Mouse (Mus musculus): ENCODE results near the gene Trank1. TPM values are rescaled to one million over a fixed set of nuclear protein-coding genes. Genes with fewer than 3 reads are reported as not detected.

Gene Trank1
- total RNA-seq, 1 experiment: 0.76 TPM

DNA sequence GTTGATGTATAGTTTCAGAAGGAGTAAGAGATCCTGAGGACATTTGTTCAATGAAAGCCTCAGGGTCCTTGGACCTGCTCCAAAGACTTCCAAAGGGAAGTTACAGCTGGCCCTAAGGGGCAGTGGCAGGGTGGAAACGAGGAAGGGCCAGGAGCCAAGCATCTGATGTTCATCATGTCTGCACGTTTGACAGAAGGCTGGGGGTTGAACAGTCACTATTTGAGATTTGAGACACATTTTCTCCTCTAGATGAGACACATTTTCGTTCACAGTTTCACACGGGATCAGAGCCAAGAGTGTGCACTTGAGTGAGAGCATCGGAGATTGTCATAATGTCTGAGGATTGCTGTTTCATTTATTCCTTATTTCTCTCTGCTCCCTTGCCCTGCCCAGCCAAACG, 96.5 kb downstream of the Trank1 start:
- TF ChIP-seq ZNF384 (IDR thresholded peaks at IDR 0.05; ENCODE audit: low read depth, low read length): no peak
- no peak for TF ChIP-seq CHD2 (IDR thresholded peaks at IDR 0.05; ENCODE audit: low read depth, low read length)
- no peak for TF ChIP-seq HCFC1 (IDR thresholded peaks at IDR 0.05; ENCODE audit: borderline replicate concordance, insufficient read depth, low read length)
- no peak for DNase-seq (ENCODE audit: low read depth, low spot score)
- H3K4me3 ChIP-seq (ENCODE audit: insufficient read depth in 1 of 2, low read depth in 1 of 2, low read length in 2 of 2, poor library complexity in 1 of 2, severe bottlenecking in 1 of 2): no peak overlapping the region
- in situ Hi-C loops (cut with MboI; ENCODE audit: low sequenced_read_pairs in 2 of 2, unreplicated experiment in 2 of 2): no loop called here
- H3K9me3 ChIP-seq (ENCODE audit: control insufficient read depth, insufficient read depth, low read depth, low read length): no peaks in the 10 kb centered on the region
- no peak overlapping the region for H3K9ac ChIP-seq (ENCODE audit: insufficient read depth, low read depth, low read length, poor library complexity, severe bottlenecking)
- no peak overlapping the region for H3K27ac ChIP-seq (ENCODE audit: insufficient read depth, low read depth, low read length, poor library complexity, severe bottlenecking)
- no peaks in the 10 kb centered on the region for H3K36me3 ChIP-seq (ENCODE audit: control insufficient read depth, insufficient read depth, low read length, poor library complexity, severe bottlenecking)
- H3K4me1 ChIP-seq (ENCODE audit: control insufficient read depth in 2 of 2, insufficient read depth in 2 of 2, low read length in 2 of 2, poor library complexity in 1 of 2): no peaks in the 10 kb centered on the region

DNA sequence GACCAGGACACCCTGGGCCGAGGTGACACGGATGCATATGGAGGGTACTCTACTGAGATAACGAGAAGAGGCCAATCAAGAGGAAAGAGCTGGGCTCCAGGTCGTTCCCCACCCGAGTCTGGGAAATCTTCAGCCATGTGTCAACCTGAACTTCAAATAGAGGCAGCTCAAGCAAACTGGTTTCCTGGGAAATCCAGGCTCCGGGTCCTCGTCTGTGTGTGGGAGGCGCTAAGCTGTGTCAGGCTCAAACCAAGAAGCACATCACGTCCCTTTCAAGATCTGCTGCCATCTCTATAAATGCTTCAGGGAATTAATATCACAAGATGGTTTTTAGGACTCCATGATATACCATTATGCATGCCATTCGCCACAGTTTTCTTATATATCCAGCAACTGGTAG, 96.9 kb downstream of the Trank1 start:
- Histone ChIP-seq H3K36me3 (ENCODE audit: control insufficient read depth, insufficient read depth, low read length, poor library complexity, severe bottlenecking) (no peaks in the 10 kb centered on the region), H3K4me3 (ENCODE audit: insufficient read depth in 1 of 2, low read depth in 1 of 2, low read length in 2 of 2, poor library complexity in 1 of 2, severe bottlenecking in 1 of 2) (no peak overlapping the region), H3K9ac (ENCODE audit: insufficient read depth, low read depth, low read length, poor library complexity, severe bottlenecking) (no peak overlapping the region), H3K9me3 (ENCODE audit: control insufficient read depth, insufficient read depth, low read depth, low read length) (no peaks in the 10 kb centered on the region), H3K4me1 (ENCODE audit: control insufficient read depth in 2 of 2, insufficient read depth in 2 of 2, low read length in 2 of 2, poor library complexity in 1 of 2) (no peaks in the 10 kb centered on the region), H3K27ac (ENCODE audit: insufficient read depth, low read depth, low read length, poor library complexity, severe bottlenecking) (no peak overlapping the region)
- in situ Hi-C loops (cut with MboI; ENCODE audit: low sequenced_read_pairs in 2 of 2, unreplicated experiment in 2 of 2): no loop called here
- DNase-seq (ENCODE audit: low read depth, low spot score): no peak
- TF ChIP-seq CHD2 (IDR thresholded peaks at IDR 0.05; ENCODE audit: low read depth, low read length) (no peak), MAFK (IDR thresholded peaks at IDR 0.05; ENCODE audit: insufficient read depth, low read depth, low read length) (no peak), ZC3H11A (IDR thresholded peaks at IDR 0.05; ENCODE audit: borderline replicate concordance, low read depth, low read length) (no peak), ZNF384 (IDR thresholded peaks at IDR 0.05; ENCODE audit: low read depth, low read length) (no peak), HCFC1 (IDR thresholded peaks at IDR 0.05; ENCODE audit: borderline replicate concordance, insufficient read depth, low read length) (no peak)

- H3K27ac ChIP-seq (ENCODE audit: insufficient read depth, low read depth, low read length, poor library complexity, severe bottlenecking): no peak overlapping the region
- no peaks in the 10 kb centered on the region for H3K36me3 ChIP-seq (ENCODE audit: control insufficient read depth, insufficient read depth, low read length, poor library complexity, severe bottlenecking)
- H3K9me3 ChIP-seq (ENCODE audit: control insufficient read depth, insufficient read depth, low read depth, low read length): no peaks in the 10 kb centered on the region
- TF ChIP-seq ZC3H11A (IDR thresholded peaks at IDR 0.05; ENCODE audit: borderline replicate concordance, low read depth, low read length) (no peak), HCFC1 (IDR thresholded peaks at IDR 0.05; ENCODE audit: borderline replicate concordance, insufficient read depth, low read length) (no peak), MAFK (IDR thresholded peaks at IDR 0.05; ENCODE audit: insufficient read depth, low read depth, low read length) (no peak), CHD2 (IDR thresholded peaks at IDR 0.05; ENCODE audit: low read depth, low read length) (no peak)
- in situ Hi-C loops (cut with MboI; ENCODE audit: low sequenced_read_pairs in 2 of 2, unreplicated experiment in 2 of 2): no loop called here
- no peaks in the 10 kb centered on the region for H3K4me1 ChIP-seq (ENCODE audit: control insufficient read depth in 2 of 2, insufficient read depth in 2 of 2, low read length in 2 of 2, poor library complexity in 1 of 2)
- H3K9ac ChIP-seq (ENCODE audit: insufficient read depth, low read depth, low read length, poor library complexity, severe bottlenecking): no peak overlapping the region
- no peak overlapping the region for H3K4me3 ChIP-seq (ENCODE audit: insufficient read depth in 1 of 2, low read depth in 1 of 2, low read length in 2 of 2, poor library complexity in 1 of 2, severe bottlenecking in 1 of 2)
- no peak for DNase-seq (ENCODE audit: low read depth, low spot score)
These were observed 101.1 kb downstream of the Trank1 start for GRCm38 (mm10) chr9:111412471-111413160.

DNA sequence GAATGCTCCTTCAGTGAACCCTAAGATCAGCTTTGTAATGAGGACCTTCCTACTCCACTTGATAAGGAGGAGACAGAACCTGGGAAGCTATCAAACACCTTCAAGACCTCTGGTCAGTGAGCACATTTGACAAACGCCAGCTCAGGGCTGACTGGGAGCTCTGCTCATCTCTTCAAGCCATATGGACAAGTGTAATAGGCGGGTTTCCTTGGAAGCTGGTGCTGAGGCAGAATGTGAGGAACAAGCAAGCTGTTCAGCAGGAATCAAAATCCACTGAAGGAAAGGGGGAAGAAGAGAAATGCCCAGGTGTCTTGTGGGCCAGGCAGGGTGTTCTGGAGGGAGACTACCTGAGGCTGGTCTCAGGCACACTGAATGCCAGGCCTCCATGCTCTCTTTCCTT, 110.3 kb downstream of the Trank1 start:
- Histone ChIP-seq H3K9ac (ENCODE audit: insufficient read depth, low read depth, low read length, poor library complexity, severe bottlenecking) (no peak overlapping the region), H3K9me3 (ENCODE audit: control insufficient read depth, insufficient read depth, low read depth, low read length) (no peaks in the 10 kb centered on the region), H3K36me3 (ENCODE audit: control insufficient read depth, insufficient read depth, low read length, poor library complexity, severe bottlenecking) (no peaks in the 10 kb centered on the region), H3K27ac (ENCODE audit: insufficient read depth, low read depth, low read length, poor library complexity, severe bottlenecking) (no peak overlapping the region), H3K4me3 (ENCODE audit: insufficient read depth in 1 of 2, low read depth in 1 of 2, low read length in 2 of 2, poor library complexity in 1 of 2, severe bottlenecking in 1 of 2) (no peak overlapping the region), H3K4me1 (ENCODE audit: control insufficient read depth in 2 of 2, insufficient read depth in 2 of 2, low read length in 2 of 2, poor library complexity in 1 of 2) (no peaks in the 10 kb centered on the region)
- DNase-seq (ENCODE audit: low read depth, low spot score): no peak
- TF ChIP-seq ZNF384 (IDR thresholded peaks at IDR 0.05; ENCODE audit: low read depth, low read length) (no peak), ZC3H11A (IDR thresholded peaks at IDR 0.05; ENCODE audit: borderline replicate concordance, low read depth, low read length) (no peak), MAFK (IDR thresholded peaks at IDR 0.05; ENCODE audit: insufficient read depth, low read depth, low read length) (no peak), CHD2 (IDR thresholded peaks at IDR 0.05; ENCODE audit: low read depth, low read length) (no peak), HCFC1 (IDR thresholded peaks at IDR 0.05; ENCODE audit: borderline replicate concordance, insufficient read depth, low read length) (no peak)
- in situ Hi-C loops (cut with MboI; ENCODE audit: low sequenced_read_pairs in 2 of 2, unreplicated experiment in 2 of 2): no loop called here

DNA sequence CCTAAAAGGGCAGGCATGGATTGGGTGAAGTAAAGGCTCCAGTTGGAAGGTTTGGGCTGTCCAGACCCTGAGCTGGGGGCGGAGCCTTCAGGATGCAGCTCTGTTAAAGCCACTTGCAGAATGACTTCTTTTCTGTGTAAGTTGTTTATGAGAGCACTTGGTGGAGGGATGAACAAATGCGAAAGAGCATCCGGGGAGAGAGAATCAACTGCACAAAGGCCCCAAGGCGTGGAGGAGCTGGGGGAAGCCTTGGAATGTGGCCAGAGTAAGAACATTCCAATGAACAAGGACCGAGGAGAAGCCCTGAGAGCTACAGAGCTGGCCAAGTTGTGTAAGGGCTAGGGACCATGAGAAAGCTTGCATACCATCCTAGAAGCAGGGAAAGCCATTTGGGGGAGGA, 111.0 kb downstream of the Trank1 start:
- no peak for DNase-seq (ENCODE audit: low read depth, low spot score)
- Histone ChIP-seq H3K4me1 (ENCODE audit: control insufficient read depth in 2 of 2, insufficient read depth in 2 of 2, low read length in 2 of 2, poor library complexity in 1 of 2) (no peaks in the 10 kb centered on the region), H3K4me3 (ENCODE audit: insufficient read depth in 1 of 2, low read depth in 1 of 2, low read length in 2 of 2, poor library complexity in 1 of 2, severe bottlenecking in 1 of 2) (no peak overlapping the region), H3K9ac (ENCODE audit: insufficient read depth, low read depth, low read length, poor library complexity, severe bottlenecking) (no peak overlapping the region), H3K36me3 (ENCODE audit: control insufficient read depth, insufficient read depth, low read length, poor library complexity, severe bottlenecking) (no peaks in the 10 kb centered on the region), H3K27ac (ENCODE audit: insufficient read depth, low read depth, low read length, poor library complexity, severe bottlenecking) (no peak overlapping the region), H3K9me3 (ENCODE audit: control insufficient read depth, insufficient read depth, low read depth, low read length) (no peaks in the 10 kb centered on the region)
- in situ Hi-C loops (cut with MboI; ENCODE audit: low sequenced_read_pairs in 2 of 2, unreplicated experiment in 2 of 2): no loop called here
- no peak for TF ChIP-seq ZNF384 (IDR thresholded peaks at IDR 0.05; ENCODE audit: low read depth, low read length)

All from ES-E14 (cell line).